Mouse (Mus musculus) neural tube, embryonic 14.5 days (tissue): ENCODE measurements around the gene Maml2. TPM values are rescaled to one million over a fixed set of nuclear protein-coding genes. Genes with fewer than 3 reads are reported as not detected.

ENCODE experiments used
- ATAC-seq: fragments of 200-750 bp; cut with Nextera tagmentation; 2 replicates; pipeline ENCODE4 v1.8.0; 2017; ENCODE audit warnings: low read depth, mild to moderate bottlenecking, moderate TSS enrichment, moderate library complexity
- H3K27ac ChIP-seq: fragments of 300-500 bp; sonication (generic); 2 replicates; pipeline ENCODE4 v1.5.1; 2014; ENCODE audit warnings: low read depth, mild to moderate bottlenecking, control low read depth, low read length, moderate library complexity, mixed read lengths
- H3K27me3 ChIP-seq: fragments of 300-500 bp; sonication (generic); 2 replicates; pipeline ENCODE4 v1.6.1; 2014; ENCODE audit warnings: low read length; ENCODE audit not compliant: control insufficient read depth, insufficient read depth
- H3K36me3 ChIP-seq: fragments of 300-500 bp; sonication (generic); 2 replicates; pipeline ENCODE4 v1.6.1; 2014; ENCODE audit warnings: low read length, mixed read lengths; ENCODE audit not compliant: control insufficient read depth, insufficient read depth
- H3K4me1 ChIP-seq: fragments of 300-500 bp; sonication (generic); 2 replicates; pipeline ENCODE4 v1.6.1; 2014; ENCODE audit warnings: low read length; ENCODE audit not compliant: control insufficient read depth, insufficient read depth
- H3K4me2 ChIP-seq: fragments of 300-500 bp; sonication (generic); 2 replicates; pipeline ENCODE4 v1.6.1; 2014; ENCODE audit warnings: mild to moderate bottlenecking, low read depth, low read length, control low read depth
- H3K4me3 ChIP-seq: fragments of 300-500 bp; sonication (generic); 2 replicates; pipeline ENCODE4 v1.5.1; 2014; ENCODE audit warnings: low read depth, low read length, control low read depth, mixed read lengths
- H3K9ac ChIP-seq: fragments of 300-500 bp; sonication (generic); replicated peaks from 2 replicates; pipeline ENCODE4 v1.6.1; 2014; ENCODE audit warnings: low read depth, mild to moderate bottlenecking, control low read depth, low read length, mixed read lengths
- H3K9me3 ChIP-seq: fragments of 300-500 bp; sonication (generic); 2 replicates; pipeline ENCODE4 v1.6.1; 2016; ENCODE audit warnings: low read length; ENCODE audit not compliant: control insufficient read depth
- WGBS: fragments of 180-500 bp; shearing (Covaris S2); extraction: QIAGEN DNeasy Blood & Tissue Kit; methylation state at CpG from one replicate; pipeline ENCODE4 v1.1.7; 2014; 5-methylcytosine and 5-hydroxymethylcytosine counted together
- polyA plus RNA-seq: library from polyadenylated mRNA; unstranded; fragments of >200 nt; fragmentation: Nextera tagmentation; extraction: Ambion mirVana; gene quantifications from 2 replicates; pipeline ENCODE4 v1.2.1, GENCODE M21; 2014

The Maml2 gene
- polyA plus RNA-seq, 1 experiment from 2014 or later: 13.2 TPM

- H3K4me2 ChIP-seq: no peak overlapping the region
- no peak overlapping the region for H3K27ac ChIP-seq
- no peaks in the 10 kb centered on the region for H3K9me3 ChIP-seq
- no peak for ATAC-seq
- no peaks in the 10 kb centered on the region for H3K27me3 ChIP-seq
- H3K4me3 ChIP-seq: no peak overlapping the region
- no peak overlapping the region for H3K9ac ChIP-seq
- H3K36me3 ChIP-seq: no peaks in the 10 kb centered on the region
- WGBS: 82% methylated on average over 5 of the region's 5 CpGs
- 0 out of 2 replicates have a peak, but pooled peaks cover 5% of the 10 kb centered on the region for H3K4me1 ChIP-seq
Measured at GRCm38 (mm10) chr9:13566154-13566885, 268.6 kb downstream of the Maml2 start.

DNA sequence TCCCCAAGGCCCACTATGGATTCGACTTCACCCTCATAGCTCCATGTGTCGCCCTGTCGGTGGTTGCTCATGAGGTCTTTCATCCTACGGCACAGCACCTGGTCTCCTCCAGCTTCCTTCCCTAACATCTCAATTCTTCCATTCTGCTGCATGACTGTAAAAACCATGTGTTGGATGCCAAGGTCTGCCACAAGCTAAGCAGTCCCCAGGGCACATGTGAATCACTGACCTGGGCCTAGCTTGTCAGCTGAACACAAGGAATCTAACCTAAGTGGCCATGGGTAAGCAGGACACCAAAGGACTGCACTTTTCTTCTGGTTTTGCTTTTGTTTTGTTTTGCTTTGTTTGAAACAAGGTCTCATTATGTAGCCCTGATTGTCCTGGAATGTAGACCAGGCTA lies 271.3 kb downstream of the Maml2 start:
- Histone ChIP-seq H3K27ac (no peak overlapping the region), H3K36me3 (no peaks in the 10 kb centered on the region), H3K9me3 (no peaks in the 10 kb centered on the region), H3K4me1 (no peaks in the 10 kb centered on the region), H3K4me2 (no peak overlapping the region), H3K9ac (no peak overlapping the region), H3K4me3 (no peak overlapping the region), H3K27me3 (no peaks in the 10 kb centered on the region)
- no peak for ATAC-seq
- WGBS: 87% methylated on average over 4 of the region's 4 CpGs

- ATAC-seq: no peak
- no peaks in the 10 kb centered on the region for H3K27me3 ChIP-seq
- 92% methylated on average over 3 of the region's 3 CpGs for WGBS
- H3K36me3 ChIP-seq: no peaks in the 10 kb centered on the region
- H3K9me3 ChIP-seq: no peaks in the 10 kb centered on the region
- no peaks in the 10 kb centered on the region for H3K4me1 ChIP-seq
- no peak overlapping the region for H3K4me2 ChIP-seq
- no peak overlapping the region for H3K9ac ChIP-seq
- no peak overlapping the region for H3K4me3 ChIP-seq
- H3K27ac ChIP-seq: no peak overlapping the region
Measured at GRCm38 (mm10) chr9:13572847-13573246, 275.1 kb downstream of the Maml2 start.

DNA sequence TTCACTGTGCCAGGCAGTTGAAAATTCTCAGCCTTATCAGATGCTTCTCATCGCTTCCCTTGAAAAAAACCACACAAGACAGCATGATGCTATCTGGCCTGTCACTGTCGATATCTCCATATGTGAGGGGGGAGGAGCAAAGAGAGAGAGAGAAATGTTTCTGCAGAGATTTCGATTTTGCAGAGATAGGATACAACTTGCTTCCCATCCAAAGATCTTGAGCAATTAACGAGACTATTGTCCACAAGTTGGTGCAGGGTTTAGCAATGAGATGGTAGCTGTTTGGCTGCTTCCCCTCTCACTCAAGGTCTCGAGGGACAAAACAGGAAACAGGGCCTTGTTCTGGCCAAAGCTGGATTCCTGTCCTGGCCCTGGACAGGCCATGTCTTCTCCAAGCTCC lies 276.3 kb downstream of the Maml2 start:
- no peak for ATAC-seq
- no peak overlapping the region for H3K4me3 ChIP-seq
- no peaks in the 10 kb centered on the region for H3K9me3 ChIP-seq
- no peak overlapping the region for H3K4me2 ChIP-seq
- no peaks in the 10 kb centered on the region for H3K36me3 ChIP-seq
- no peaks in the 10 kb centered on the region for H3K4me1 ChIP-seq
- 81% methylated on average over 5 of the region's 5 CpGs for WGBS
- no peak overlapping the region for H3K27ac ChIP-seq
- H3K9ac ChIP-seq: no peak overlapping the region
- H3K27me3 ChIP-seq: no peaks in the 10 kb centered on the region

DNA sequence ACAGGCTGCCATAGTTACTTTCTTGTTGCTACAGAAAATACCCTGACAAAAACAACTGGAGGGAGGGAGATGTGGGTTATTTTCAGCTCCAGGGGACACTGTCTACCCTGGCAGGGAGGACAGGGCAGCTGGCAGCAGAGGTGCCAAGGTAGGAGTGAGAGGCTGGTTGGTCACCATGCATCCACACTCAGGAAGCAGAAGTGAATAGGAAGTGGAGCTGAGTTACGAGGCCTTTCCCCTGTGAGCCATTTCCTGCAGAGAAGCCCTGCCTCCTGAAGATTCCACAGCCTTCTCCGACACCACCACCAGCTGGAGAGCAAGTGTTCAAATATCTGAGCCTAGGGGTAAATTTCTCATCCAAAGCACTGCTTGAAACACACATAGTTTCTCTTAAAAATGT lies 277.2 kb downstream of the Maml2 start:
- no peak for ATAC-seq
- 56% methylated on average over 2 of the region's 2 CpGs for WGBS
- no peaks in the 10 kb centered on the region for H3K4me1 ChIP-seq
- H3K36me3 ChIP-seq: no peaks in the 10 kb centered on the region
- no peaks in the 10 kb centered on the region for H3K9me3 ChIP-seq
- H3K27ac ChIP-seq: no peak overlapping the region
- H3K4me2 ChIP-seq: no peak overlapping the region
- H3K27me3 ChIP-seq: no peaks in the 10 kb centered on the region
- no peak overlapping the region for H3K9ac ChIP-seq
- no peak overlapping the region for H3K4me3 ChIP-seq

GRCm38 (mm10) chr9:13577150-13577549 lies 279.4 kb downstream of the Maml2 start:
- no peak overlapping the region for H3K4me2 ChIP-seq
- no peaks in the 10 kb centered on the region for H3K27me3 ChIP-seq
- no peak for ATAC-seq
- H3K36me3 ChIP-seq: no peaks in the 10 kb centered on the region
- H3K9ac ChIP-seq: no peak overlapping the region
- H3K9me3 ChIP-seq: no peaks in the 10 kb centered on the region
- no peak overlapping the region for H3K27ac ChIP-seq
- no peaks in the 10 kb centered on the region for H3K4me1 ChIP-seq
- WGBS: 74% methylated on average over 1 of the region's 1 CpGs
- no peak overlapping the region for H3K4me3 ChIP-seq

- Histone ChIP-seq H3K9ac (no peak overlapping the region), H3K4me3 (no peak overlapping the region), H3K36me3 (no peaks in the 10 kb centered on the region), H3K4me1 (peaks cover 4% of the 10 kb centered on the region; the same call in 1 of the 2 replicates), H3K4me2 (no peak overlapping the region), H3K27ac (no peak overlapping the region), H3K27me3 (no peaks in the 10 kb centered on the region), H3K9me3 (no peaks in the 10 kb centered on the region)
- 80% methylated on average over 5 of the region's 5 CpGs for WGBS
- no peak for ATAC-seq
Measured at GRCm38 (mm10) chr9:13581184-13581583, 283.4 kb downstream of the Maml2 start.

- no peaks in the 10 kb centered on the region for H3K36me3 ChIP-seq
- peaks cover 7% of the 10 kb centered on the region; the same call in 1 of the 2 replicates for H3K4me1 ChIP-seq
- 46% methylated on average over 5 of the region's 5 CpGs for WGBS
- no peak overlapping the region for H3K9ac ChIP-seq
- no peak overlapping the region for H3K27ac ChIP-seq
- no peak overlapping the region for H3K4me2 ChIP-seq
- H3K4me3 ChIP-seq: no peak overlapping the region
- ATAC-seq: no peak
- H3K9me3 ChIP-seq: no peaks in the 10 kb centered on the region
- no peaks in the 10 kb centered on the region for H3K27me3 ChIP-seq
Measured at GRCm38 (mm10) chr9:13583952-13584351, 286.2 kb downstream of the Maml2 start.

GRCm38 (mm10) chr9:13584435-13584834 lies 286.7 kb downstream of the Maml2 start:
- 82% methylated on average over 3 of the region's 3 CpGs for WGBS
- Histone ChIP-seq H3K9ac (no peak overlapping the region), H3K4me2 (no peak overlapping the region), H3K27me3 (no peaks in the 10 kb centered on the region), H3K4me1 (peaks cover 7% of the 10 kb centered on the region; the same call in 1 of the 2 replicates), H3K4me3 (no peak overlapping the region), H3K9me3 (no peaks in the 10 kb centered on the region), H3K36me3 (no peaks in the 10 kb centered on the region), H3K27ac (no peak overlapping the region)
- no peak for ATAC-seq
